Mouse (Mus musculus) cerebellum, adult 11 months (tissue): Measurements from ENCODE around the gene Ppp5c.
"Not testable (repeated sequence)": the region's sequence is repeated elsewhere in the genome, so short reads cannot be mapped to it uniquely, and the experiment has no call there.

Source experiments
- DNase-seq: peaks from one replicate; pipeline ENCODE4 v3.0.0; 2022

The Ppp5c gene

DNA sequence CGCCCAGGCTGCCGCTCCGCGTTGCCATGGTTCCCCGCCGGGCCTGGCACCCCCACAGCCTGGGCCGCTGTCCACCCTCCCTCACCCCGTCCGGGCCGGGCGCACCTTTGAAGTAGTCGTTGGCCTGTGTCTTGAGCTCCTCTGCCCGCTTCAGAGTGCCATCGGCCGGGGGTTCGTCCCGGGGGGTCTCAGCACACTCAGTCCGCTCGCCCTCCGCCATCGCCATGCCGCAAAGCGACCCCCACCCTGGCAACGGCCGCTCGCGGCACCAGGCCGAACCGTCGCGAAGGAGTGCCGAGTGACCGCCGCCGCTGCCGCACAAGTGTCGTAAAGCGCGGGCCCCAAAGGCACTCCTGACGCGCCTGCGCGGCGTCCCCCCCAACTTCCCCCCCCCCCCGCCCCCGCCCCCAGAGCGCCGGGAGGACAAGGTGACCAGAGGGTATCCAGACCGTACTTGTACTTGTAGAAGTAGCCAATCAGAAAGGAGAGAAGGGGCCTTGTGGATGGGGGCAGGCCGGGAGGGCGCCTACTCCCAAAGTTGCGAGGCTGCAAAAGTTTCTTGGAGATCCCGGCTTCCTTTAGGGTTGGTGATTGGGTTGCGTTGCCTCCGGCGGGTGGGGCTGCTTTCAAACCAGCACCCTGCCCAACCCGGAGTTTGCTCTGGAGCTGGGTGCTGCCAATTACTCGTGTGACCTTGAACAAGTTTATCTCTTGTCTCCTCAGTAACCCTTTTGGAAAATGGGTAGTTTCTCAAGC is at the start of gene Ppp5c:
Gene Ppp5c (minus strand): TSS at position 337 of the 756 bp plus-strand sequence.
- peak; percentile 87 for DNase-seq

DNA sequence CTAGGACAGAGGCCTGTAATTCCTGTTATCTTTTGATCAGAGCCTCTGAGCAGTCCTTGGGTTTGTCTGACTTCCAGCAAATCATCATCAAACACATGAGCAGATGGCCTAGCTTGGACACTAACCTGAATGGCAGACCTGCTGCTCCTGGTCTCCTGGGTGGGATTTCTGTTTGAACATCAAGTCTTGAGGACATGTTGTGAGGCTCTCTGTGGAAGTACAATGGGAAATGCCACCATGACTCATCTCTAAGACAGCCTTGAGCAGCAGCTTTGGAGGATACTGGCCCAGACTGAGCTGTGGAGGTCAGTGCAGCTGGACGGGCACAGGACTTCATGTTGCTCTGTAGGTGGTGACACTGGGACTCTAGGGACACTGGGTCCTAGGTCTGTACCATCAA is 48.8 kb upstream of the Ppp5c start:
- no peak for DNase-seq

DNA sequence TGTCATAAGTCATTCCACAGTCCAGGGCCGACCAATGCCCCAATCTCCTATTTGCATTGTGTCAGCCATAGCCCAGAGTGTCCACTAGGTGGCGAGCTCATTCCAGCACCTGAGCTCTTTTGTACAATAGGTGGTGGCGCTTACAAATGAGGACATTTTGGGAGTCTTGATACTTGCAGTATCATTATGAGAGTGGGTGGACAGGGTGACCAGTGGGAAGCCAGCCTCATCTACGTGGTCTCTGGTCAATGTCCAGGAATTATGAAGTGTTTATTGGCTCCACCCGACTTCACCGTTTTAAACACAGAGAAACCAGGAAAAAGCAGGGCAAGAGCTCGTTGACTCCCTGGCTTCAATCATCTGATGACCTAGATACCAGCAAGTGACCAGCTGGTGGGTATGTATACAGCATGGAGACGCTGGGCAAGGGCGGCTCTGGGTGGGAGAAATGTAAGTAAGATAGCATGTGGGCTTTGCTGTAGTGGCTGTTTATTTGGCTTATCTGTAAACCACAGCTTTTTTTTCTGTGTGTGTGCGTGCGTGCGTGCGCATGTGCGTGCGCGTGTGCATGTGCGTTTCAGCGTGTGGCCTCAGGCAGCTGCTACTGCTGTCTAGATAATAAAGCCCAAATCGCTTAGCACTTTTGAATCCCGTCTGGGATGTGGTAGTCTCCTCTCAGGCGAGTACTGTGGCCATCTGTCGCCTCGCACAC is 46.3 kb upstream of the Ppp5c start, which contains the start of gene Psg16:
Gene Psg16 (plus strand): TSS at position 137 of the 712 bp plus-strand sequence.
- peak; percentile 88 for DNase-seq

DNA sequence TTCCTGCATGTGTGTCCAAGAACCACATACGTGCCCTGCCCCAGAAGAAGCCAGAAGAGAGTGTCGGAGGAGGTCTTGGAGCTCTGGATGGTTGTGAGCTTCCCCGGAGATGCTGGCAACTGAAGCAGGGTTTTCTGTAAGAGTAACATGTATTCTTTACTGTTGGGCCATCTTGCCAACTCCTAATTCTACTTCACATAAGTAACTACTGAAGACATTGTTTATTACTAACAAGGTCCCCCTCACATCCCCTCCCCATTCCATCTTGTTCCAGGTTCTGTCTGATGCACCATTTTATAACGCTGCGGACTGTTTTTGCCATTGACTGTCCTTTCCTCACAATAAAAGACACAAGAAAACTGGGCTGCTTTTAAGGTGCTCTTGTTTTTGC is 45.8 kb upstream of the Ppp5c start:
- DNase-seq, result no peak

DNA sequence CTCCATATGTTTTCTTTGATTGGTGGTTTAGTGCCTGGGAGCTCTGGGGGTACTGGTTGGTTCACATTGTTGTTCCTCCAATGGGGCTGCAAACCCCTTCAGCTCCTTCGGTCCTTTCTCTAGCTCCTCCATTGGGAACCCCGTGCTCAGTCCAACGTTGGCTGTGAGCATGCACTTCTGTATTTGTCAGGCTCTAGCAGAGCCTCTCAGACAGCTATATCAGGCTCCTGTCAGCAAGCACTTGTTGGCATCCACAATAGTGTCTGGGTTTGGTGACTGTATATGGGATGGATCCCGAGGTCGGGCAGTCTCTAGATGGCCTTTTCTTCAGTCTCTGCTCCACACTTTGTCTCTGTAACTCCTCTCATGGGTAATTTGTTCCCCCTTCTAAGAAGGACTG is 39.9 kb upstream of the Ppp5c start:
- not testable (repeated sequence) for DNase-seq

DNA sequence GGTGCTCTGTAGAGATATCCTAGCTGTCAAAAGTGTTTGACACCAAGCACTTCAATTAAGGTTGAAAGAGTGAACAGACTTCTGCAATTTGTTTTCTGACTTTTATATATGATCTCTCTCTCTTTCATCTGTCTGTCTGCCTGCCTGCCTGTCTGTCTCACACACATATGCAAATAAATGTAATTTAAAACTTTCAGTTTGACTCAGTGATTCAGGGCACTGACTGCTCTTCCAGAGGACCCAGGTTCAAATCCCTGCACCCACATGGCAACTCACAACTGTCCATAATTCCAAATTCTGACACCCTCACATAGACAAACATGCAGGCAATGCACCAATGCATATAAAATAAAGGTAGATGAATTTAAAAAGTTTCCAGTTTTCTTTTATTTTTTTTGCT is 39.3 kb upstream of the Ppp5c start:
- DNase-seq, result no peak

DNA sequence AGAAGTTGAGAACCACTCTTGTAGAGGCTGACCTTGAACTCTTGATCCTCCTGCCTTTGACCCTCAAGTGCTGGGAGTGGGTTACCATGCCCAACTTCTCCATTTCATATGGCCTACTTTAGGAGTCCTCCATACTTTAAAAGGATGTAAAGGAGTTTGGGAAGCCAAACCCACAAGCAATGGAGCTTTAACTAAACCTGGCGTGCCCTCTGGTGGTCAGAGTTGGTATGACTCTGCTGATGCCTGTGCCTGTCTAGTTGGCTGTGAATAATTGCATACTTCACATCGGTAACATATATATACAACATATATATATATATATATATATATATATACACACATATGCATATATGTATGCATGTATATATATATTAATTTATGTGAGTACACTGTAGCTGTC is 38.7 kb upstream of the Ppp5c start:
- peak; percentile 83 for DNase-seq

DNA sequence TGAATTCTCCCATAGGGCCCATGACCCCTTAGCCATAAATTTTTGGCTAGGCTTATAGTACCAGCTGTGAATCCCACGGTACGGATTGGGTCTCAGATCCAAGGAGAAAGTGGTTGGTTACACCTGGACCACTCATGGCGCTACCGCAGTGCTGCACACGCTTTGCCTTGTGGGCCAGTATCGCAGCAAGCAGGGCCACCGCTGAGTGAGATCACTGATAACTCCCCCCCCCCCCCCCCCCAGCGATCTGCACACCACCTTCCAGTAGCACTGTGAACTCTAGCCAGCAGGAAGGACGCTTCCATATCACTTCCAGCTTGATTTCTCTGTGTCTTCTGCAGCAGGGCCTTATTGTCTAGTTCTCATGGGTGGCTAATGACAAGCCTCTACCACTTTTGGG is 37.9 kb upstream of the Ppp5c start:
- DNase-seq, result no peak

DNA sequence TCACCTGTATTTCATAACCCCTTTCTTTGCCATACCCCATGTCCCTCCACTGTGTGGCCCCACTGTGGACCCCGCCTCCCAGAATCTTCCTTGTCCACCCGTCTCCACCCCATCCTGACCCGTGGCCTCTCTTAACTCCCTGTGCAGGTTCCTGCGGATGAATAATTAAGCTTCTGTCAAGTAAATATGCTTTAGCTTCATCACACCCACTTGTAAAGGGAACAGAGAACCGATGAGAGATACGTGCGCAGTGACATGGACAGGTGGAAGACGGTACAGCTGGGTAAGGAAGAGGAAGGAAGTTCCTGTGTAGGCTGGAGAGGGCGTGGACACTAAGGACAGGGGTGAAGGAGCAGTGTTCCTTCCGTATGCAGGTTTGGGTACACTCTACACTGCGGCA is 35.1 kb upstream of the Ppp5c start:
- DNase-seq, result no peak

DNA sequence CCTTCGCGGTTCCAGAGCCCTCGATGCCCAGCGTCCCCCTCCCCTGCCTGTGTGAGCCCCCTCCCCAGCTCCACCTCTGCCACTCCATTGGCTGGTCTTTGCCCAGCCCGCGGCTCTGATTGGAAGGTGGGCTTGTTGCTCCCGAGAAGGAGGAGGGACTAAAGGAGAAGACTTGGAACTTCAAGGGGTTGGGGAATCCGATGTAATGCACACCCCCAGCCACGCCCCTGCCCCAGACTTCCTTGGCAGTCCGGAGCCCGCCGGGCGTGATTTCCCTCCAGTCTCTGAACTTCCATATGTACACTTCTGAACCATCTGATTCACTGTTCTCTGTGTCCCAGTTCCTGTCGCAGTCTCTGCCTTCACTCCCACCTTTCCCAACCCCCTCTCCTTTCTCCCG is 34.7 kb upstream of the Ppp5c start, which contains the start of gene Hif3a:
Gene Hif3a (minus strand): TSS at position 39 of the 400 bp plus-strand sequence.
- no peak for DNase-seq

DNA sequence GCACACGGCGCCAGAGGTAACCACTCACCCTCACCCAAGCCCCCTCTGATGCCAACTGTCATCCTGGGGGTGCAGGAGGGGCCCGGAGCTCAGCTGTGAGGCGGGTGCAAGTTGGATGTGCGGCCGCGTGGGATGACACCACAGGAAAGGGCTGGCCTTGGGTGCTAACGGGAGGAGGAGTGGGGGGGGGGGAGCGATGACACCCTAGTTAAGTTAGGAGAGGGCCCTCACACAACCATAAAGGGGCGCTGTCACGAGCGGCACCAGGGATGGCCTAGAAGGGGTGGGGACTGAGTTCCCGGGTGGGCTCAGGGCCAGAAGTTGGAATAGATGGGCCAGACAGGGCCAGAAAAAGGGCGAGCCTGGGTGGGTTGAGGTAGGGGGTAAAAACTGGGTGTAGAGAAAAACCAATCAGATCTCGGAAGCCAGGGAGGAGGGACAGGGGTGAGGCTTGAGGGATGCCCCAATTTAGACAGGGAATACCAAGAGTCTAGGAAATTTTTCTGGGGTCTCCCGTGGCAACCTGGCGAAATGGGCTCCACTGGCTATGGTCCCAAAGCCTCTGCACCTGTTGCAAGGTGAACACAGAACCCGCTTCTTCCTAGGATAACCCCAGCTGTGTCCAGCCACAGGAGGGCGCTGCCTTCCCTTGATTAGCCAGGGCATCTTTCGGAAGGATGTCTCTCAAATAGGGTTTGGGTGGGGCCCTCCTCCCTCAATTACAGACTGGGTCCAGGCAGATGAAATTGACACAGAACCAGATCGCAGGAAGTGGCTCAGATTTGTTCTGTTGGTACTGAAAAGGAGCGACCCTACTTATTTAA is 33.3 kb upstream of the Ppp5c start:
- no peak for DNase-seq

DNA sequence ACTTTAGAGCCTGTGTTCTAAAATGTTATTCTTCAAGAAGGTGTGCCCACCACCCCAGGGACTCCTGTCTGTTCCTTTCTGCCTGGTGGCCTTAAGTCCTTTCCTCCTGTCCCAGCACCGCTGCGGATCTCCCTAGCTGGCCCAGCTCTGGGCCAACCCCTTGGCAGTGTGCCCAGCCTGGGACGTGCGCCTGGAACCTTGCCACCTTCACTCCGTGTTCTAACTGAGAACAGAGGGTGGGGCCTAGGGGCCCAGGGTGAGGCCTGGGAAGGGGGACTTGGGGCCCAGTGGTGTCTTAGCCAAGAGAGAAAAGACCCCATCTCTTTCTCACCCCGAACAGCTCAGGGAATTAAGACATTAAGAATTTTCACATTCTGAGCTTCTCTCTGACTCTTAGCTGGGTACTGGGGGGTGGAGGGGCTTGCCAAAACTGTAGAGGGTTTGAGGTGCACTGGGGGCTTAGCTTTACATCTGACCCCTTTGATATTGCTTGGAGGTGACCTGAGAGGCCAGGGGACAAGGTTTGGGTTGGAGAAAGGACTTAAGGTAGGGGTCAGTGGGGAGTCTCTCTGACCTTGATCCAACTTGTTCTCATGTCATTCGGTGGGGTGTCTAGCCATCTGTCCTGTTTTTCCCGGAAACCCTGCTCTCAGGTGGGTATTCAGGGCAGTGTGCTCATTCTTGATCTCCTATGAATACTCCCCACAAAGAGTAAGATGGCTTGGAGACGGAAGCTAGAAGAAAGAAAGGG is 32.5 kb upstream of the Ppp5c start:
- peak; percentile 86 for DNase-seq

DNA sequence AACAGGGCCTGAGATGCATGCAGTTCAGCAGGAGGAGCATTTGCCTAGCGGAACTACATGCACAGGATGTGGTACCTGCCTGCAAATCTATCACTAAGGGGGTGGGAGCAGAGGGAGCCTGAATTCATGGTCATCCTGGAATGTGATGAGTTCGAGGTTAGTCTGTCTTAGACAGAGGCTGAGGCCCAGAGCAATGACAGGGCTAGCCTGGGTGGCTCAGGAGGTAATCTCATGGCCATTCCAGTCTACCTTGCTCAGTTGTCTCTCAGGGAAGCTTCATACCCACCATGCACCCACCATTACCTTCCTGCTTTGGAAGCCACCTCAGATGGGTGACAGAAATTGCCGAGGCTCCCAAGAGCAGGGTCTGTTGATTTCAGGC is 31.7 kb upstream of the Ppp5c start:
- no peak for DNase-seq

DNA sequence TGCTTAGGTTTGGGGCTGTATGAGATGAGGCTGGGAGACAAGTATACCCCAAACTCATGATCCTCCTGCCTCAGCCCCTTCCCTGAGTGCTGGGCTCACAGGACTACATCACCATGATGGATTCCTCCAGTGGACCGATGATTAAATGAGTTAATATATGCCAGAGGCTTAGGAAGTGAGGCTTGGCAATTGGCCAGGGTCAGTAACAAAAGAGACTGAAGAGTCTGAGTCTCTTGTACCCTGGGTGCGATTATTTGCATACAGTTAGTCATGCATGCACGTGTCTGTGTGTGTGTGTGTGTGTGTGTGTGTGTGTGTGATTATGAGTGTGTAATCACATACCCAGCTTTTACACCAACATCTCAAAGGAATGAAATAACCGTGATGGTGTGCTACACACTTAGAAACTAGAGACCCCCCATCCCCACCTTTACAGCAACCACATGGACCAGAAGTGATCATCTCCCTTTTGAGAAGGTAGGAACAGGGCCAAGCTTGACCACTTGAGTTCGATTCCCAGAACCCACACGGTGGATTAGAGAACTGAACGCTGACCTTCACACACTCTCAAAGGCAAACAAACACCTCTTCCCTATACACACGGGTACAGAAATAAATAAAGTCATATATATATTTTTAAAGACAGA is 31.2 kb upstream of the Ppp5c start:
- DNase-seq, result no peak

DNA sequence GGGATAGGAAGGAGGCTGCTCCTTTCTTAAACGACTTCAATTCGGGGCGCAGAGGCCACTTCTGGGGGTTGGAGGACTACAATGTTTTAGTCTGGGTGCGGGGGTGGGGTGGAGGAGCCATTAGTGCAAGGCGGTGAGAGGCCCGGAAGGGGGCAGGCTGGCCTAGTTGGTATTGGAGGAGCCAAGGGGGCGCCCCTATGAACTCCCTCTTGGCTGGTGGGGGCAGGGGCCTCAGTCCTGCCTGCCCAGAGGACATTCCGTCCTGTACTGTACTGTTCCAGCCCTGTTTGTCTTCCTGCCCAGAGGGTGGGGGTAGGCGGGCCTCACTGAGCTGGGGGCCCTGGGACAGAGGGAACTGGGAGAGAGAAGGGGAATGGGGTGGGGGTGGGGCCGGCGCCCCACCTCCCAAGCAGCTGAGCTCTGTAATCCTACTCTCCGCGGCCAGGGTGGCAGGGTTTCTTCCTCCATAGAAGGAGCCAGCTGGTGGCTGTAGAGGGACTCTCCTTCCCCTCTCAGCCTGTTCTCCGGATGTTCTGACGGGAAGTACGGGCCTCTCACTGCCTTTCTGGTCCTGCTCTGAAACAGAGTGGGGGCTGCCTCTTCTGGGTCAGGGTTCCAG is 30.5 kb upstream of the Ppp5c start:
- no peak for DNase-seq

DNA sequence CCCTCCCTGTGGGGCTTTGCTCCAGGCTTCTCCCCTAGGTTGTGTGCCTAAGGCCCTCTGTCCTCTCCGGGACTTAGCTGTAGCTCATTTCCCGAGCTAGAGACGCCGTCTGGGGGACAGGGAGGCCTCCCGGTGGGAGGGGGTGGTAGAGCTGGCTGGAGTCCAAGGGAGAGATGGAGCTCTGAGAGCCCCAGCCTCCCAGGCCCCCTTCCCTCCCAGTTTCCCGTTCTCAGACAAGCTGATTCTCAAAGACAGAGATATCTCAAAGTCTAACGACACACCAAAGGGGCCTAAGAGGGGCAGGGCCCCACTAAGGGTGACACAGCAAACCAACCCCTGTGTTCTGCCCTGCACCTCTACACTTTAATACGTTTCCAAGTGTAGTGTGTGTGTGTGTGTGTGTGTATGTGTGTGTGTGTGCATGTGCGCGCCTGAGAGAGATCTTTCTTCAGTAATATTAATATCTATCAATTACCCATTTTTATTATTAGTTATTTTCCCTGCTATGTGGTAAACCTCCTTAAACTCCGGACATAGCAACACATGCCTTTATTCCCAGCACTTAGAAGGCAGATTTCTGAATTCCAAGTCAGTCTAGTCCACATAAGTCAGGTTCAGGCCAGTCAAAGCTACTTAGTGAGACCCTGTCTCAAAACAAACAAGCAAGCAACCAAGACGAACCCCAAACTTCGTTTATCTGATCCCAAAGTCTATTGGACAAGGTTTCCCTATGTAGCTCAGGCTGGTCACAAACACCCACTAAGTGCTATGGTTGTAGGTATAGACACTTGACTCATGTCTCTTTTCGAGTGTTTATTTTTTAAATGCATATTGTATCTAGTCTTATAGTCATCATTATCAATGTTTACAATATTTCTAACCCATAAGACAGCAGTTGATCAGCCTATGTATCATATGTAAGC is 29.1 kb upstream of the Ppp5c start:
- DNase-seq, result no peak

DNA sequence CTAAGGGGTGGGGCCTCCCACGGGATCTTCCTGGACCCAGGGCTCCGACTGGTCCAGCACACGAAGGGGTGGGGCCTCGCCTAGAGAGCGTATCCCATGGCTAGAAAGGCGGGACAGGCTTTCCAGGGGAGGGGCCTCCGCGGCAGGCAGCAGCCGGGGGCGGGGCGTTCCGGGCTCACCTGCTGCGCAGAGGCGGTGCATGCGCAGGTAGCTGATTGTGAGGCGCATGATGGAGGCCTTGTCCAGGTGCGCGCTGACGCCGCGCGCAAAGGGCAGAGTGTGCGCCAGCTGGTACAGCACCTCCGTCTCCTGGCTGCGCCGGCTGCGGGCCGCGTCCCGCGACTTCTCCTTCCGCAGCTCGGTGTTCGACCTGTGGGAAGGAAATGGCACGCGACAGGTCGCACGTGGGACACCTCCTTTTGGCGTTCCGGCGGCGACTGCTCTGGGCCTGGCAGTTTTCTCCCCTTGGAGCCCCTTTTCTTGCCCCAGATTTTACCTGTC is 28.4 kb upstream of the Ppp5c start:
- DNase-seq, result peak; percentile 92

DNA sequence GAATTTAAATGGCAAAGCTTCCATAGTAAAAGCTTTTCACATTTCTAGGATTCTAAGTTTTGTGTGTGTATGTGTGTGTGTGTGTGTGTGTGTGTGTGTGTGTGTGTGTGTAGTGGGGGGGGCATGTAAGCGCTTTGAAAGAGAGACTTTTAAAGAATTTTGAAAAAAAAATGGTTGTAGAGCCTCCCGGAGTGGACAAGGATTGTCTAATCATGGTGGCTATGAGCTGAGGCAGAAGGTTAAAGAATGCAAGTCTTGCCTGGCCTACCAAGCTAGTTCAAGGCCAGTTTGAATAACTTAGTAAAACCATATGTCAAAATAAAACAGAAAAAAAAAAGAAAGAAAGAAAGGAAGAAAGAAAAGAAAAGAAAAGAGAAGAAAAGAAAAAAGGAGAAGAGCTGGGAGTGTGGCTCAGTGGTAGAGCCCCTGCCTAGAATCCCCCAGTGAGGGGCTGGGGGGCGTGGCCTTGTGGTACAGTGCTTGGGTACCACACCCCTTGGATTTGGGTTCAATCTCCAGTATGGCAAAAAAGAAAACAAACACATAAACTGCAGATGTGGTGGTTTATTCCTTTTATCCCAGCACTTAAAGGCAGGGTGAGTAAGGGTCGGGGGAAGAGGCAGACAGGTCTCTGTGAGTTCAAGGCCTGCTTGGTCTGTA is 27.7 kb upstream of the Ppp5c start:
- no peak for DNase-seq

DNA sequence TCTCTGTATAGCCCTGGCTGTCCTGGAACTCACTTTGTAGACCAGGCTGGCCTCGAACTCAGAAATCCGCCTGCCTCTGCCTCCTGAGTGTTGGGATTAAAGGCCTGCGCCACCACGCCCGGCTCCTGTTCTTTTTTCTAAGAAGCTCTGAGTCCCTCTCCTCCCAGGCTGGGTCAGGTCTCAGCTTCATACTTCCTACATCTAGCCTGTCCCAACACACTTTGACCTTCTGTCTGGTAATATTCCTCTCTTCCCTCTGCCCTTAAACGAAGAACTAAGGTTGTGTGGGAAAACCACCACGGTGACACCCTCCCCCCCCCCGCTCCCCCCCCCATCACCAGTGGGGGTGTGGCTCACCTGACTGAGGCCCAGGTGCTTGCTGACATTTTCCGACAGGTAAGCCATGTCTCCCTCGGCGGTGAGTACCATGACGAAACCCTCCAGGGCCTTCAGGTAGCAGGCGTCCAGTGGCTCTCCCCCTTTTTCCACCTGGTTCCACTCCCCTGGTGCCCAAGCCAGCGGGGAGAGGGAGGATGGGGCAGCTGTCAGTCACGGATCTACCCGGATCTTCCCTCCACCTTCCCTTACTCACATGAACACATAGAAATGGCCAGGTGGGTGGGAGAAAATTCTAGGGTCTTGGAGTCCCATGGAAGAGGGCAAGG is 26.7 kb upstream of the Ppp5c start:
- no peak for DNase-seq
